Mouse (Mus musculus): ENCODE data around the gene Gm10358. TPM values are rescaled to one million over a fixed set of nuclear protein-coding genes. Genes with fewer than 3 reads are reported as not detected.

The Gm10358 gene
- total and polyA plus RNA-seq, 3 experiments = 0.12 to 0.31 TPM; not detected in 1

DNA sequence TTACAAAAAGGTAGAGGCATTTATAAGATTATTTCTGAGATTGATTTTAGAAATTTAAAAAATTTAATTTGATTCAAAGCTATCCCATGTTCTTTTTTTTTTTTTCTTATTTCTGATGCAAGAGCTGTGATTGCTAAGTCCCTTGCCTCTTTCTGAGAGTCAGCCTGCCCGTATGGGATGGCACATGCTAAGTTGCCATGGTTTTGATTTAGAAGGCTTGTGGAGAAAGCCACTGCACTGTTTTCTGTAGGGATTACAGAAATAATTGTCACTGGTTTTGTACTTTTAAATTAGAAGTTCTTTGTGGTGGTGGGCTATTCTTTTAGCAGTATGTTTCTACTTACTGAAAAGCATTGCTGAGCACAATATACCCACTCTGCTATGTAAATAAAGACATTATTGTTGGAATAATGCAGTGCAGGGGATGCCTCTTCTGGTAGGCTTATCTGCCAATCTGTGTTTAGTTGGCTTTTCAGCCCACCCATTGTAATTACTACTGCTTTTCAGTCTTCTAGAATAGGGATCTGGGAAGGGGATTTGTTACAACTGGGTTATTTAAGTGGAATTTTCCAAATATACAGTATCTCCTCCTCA lies 30.8 kb downstream of the Gm10358 start:
- no peaks in the 10 kb centered on the region for H3K27me3 ChIP-seq (ENCODE audit: control insufficient read depth in 1 of 2, insufficient read depth in 2 of 2, low read length in 2 of 2)

DNA sequence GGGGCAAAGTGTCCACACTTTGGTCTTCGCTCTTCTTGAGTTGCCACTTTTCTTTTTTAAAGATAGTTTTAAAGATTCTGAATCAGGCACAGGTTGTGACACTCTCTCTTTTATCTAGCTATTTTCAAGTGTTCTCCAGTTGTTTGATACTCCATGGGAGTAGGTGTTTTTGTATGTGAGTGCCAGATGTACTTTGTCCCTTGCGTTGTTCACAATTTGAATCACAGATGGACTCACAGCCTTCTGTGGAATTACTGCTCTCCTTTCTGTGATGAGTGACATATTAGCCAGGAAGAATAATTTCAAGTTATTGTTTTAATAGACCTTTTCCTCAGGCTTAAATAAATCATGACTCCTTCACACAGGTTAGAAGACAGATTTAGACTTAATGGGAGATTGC lies 34.4 kb downstream of the Gm10358 start:
- H3K27ac ChIP-seq (ENCODE audit: control insufficient read depth, low read depth, low read length) = no peak overlapping the region
- H3K9ac ChIP-seq (ENCODE audit: control insufficient read depth, low read depth, low read length, poor library complexity, severe bottlenecking) = no peak overlapping the region
- H3K79me2 ChIP-seq (ENCODE audit: control insufficient read depth, insufficient read depth, low read length, poor library complexity) = no peaks in the 10 kb centered on the region
- no peaks in the 10 kb centered on the region for H3K4me1 ChIP-seq (ENCODE audit: control insufficient read depth in 1 of 2, insufficient read depth in 2 of 2, low read length in 2 of 2)
- no peak for TF ChIP-seq RCOR1 (IDR thresholded peaks at IDR 0.05; ENCODE audit: low read depth, low read length)
- no peak for TF ChIP-seq TBP (IDR thresholded peaks at IDR 0.05; ENCODE audit: low read depth, low read length)
- TF ChIP-seq EP300 (IDR thresholded peaks at IDR 0.05; ENCODE audit: low read depth in 1 of 2, low read length in 2 of 2) = no peak
- TF ChIP-seq MAZ (IDR thresholded peaks at IDR 0.05; ENCODE audit: low read depth, low read length) = no peak
- no peak for TF ChIP-seq KAT2A (conservative IDR thresholded peaks at IDR 0.05; ENCODE audit: low read depth, low read length)
- TF ChIP-seq ZNF384 (IDR thresholded peaks at IDR 0.05; ENCODE audit: low read depth, low read length) = no peak
- TF ChIP-seq MAX (IDR thresholded peaks at IDR 0.05; ENCODE audit: low read length) = no peak
- no peak for TF ChIP-seq MXI1 (IDR thresholded peaks at IDR 0.05; ENCODE audit: low read depth, low read length)
- H3K4me3 ChIP-seq (ENCODE audit: control insufficient read depth in 1 of 2, insufficient read depth in 1 of 2, low read depth in 2 of 2, low read length in 2 of 2) = no peak overlapping the region
- H3K9me3 ChIP-seq (replicated peaks; ENCODE audit: insufficient read depth, low read length) = no peaks in the 10 kb centered on the region
- no peaks in the 10 kb centered on the region for H3K36me3 ChIP-seq (ENCODE audit: control insufficient read depth in 1 of 2, insufficient read depth in 2 of 2, low read length in 2 of 2)
- no peaks in the 10 kb centered on the region for H3K27me3 ChIP-seq (ENCODE audit: control insufficient read depth in 1 of 2, insufficient read depth in 2 of 2, low read length in 2 of 2)
- DNase-seq (ENCODE audit: low read depth, low spot score) = no peak

More for the DNA sequence above, 30.8 kb downstream of the Gm10358 start:
- H3K79me2 ChIP-seq (ENCODE audit: control insufficient read depth, insufficient read depth, low read length, poor library complexity) = no peaks in the 10 kb centered on the region
- H3K36me3 ChIP-seq (ENCODE audit: control insufficient read depth in 1 of 2, insufficient read depth in 2 of 2, low read length in 2 of 2) = no peaks in the 10 kb centered on the region
- H3K4me1 ChIP-seq (ENCODE audit: control insufficient read depth in 1 of 2, insufficient read depth in 2 of 2, low read length in 2 of 2) = no peaks in the 10 kb centered on the region
- no peak overlapping the region for H3K4me3 ChIP-seq (ENCODE audit: control insufficient read depth in 1 of 2, insufficient read depth in 1 of 2, low read depth in 2 of 2, low read length in 2 of 2)
- TF ChIP-seq ETS1 (IDR thresholded peaks at IDR 0.05; ENCODE audit: low read depth, low read length) = no peak
- TF ChIP-seq JUND (IDR thresholded peaks at IDR 0.05; ENCODE audit: low read depth, low read length) = no peak
- TF ChIP-seq USF2 (IDR thresholded peaks at IDR 0.05; ENCODE audit: borderline replicate concordance in 1 of 2, insufficient read depth in 1 of 2, low read depth in 1 of 2, low read length in 2 of 2) = no peak
- no peak for TF ChIP-seq SMC3 (IDR thresholded peaks at IDR 0.05; ENCODE audit: low read depth, low read length)
- TF ChIP-seq ELF1 (IDR thresholded peaks at IDR 0.05; ENCODE audit: low read depth, low read length) = no peak
- TF ChIP-seq MEF2A (IDR thresholded peaks at IDR 0.05; ENCODE audit: extremely low read depth, insufficient replicate concordance, low read depth, low read length, poor library complexity, severe bottlenecking) = no peak
- no peak for TF ChIP-seq TAL1 (IDR thresholded peaks at IDR 0.05; ENCODE audit: low read length)
- no peak for TF ChIP-seq MAZ (IDR thresholded peaks at IDR 0.05; ENCODE audit: low read depth, low read length)
- TF ChIP-seq POLR2AphosphoS2 (IDR thresholded peaks at IDR 0.05; ENCODE audit: low read length) = no peak
- TF ChIP-seq CHD2 (IDR thresholded peaks at IDR 0.05; ENCODE audit: low read length) = no peak
- no peak for TF ChIP-seq NELFE (IDR thresholded peaks at IDR 0.05; ENCODE audit: low read depth, low read length)
- TF ChIP-seq TBP (IDR thresholded peaks at IDR 0.05; ENCODE audit: low read depth, low read length) = no peak
- no peak for TF ChIP-seq POLR2AphosphoS5 (IDR thresholded peaks at IDR 0.05; ENCODE audit: borderline replicate concordance, low read depth, low read length)
- no peak for DNase-seq (ENCODE audit: low read depth, low spot score)
- no peak overlapping the region for H3K27ac ChIP-seq (ENCODE audit: control insufficient read depth, low read depth, low read length)
- no peak overlapping the region for H3K9ac ChIP-seq (ENCODE audit: control insufficient read depth, low read depth, low read length, poor library complexity, severe bottlenecking)
- no peaks in the 10 kb centered on the region for H3K9me3 ChIP-seq (replicated peaks; ENCODE audit: insufficient read depth, low read length)

Other genes starting within 250 kb of the Gm10358 start
- not detected in 2 replicates for gene Rasd2, start 192.6 kb downstream of the Gm10358 start, total RNA-seq (2012; rRNA removed)
- not detected for gene Rasd2, start 192.6 kb downstream of the Gm10358 start, polyA plus RNA-seq (2012; ENCODE audit: insufficient read depth in 1 of 2, insufficient read length in 2 of 2, low read depth in 1 of 2, low replicate concordance in 2 of 2, missing spikeins in 1 of 2)
- not detected in 2 replicates for gene Iqcm, start 42.1 kb upstream of the Gm10358 start, total RNA-seq (2012; rRNA removed)
- gene Iqcm, start 42.1 kb upstream of the Gm10358 start, polyA plus RNA-seq (2012; ENCODE audit: insufficient read depth in 1 of 2, insufficient read length in 2 of 2, low read depth in 1 of 2, low replicate concordance in 2 of 2, missing spikeins in 1 of 2) = not detected

Measured in MEL (cell line).